Mouse (Mus musculus): ENCODE data around the gene Rtkn.
"Not testable (repeated sequence)": the region's sequence is repeated elsewhere in the genome, so short reads cannot be mapped to it uniquely, and the experiment has no call there.

Rtkn gene

DNA sequence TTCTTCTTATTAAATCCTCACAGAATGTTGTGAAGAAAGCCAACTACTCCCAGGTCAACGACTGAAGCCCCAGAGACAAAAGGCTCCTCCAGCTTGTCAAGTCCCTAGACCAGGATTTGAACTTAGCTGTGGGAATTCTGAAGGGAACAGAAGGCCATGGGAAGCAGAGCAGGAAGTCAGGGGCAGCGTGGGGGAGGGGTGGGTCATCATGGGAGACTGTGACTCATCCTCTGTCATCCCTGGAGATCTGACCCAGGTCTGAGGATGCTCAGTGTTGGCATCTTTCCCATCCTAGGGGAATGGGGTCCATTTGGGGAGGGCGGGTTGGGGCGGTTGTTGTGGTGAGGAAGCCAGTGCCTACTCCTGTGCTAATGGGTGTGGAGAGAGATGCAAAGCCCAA is 6.4 kb downstream of the Rtkn start:
- no peak for DNase-seq

DNA sequence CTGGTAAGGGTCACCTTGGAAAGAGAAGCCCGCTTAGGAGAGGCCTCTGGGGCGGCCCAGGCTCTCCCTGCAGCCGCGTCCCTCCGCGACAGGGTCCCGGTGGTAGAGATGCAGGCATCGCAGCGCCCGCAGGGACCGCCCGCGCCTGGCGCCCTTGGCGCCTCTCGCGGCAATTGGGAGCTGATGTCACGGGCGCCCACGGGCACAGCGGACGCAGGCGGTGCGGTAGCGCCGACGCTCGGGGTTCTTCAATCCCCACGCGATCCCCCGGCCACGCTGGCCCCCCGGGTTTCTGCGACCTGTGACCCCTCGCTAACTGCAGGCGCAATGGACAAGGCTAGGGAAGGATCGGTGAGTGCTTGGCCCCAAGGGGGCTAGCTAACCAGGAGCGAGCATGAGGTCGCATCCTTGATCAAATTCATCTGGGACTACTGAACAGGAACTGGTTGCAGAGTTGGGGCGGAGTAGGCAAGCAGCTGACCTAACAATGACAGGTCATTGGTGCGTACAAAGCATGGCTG is 7.0 kb downstream of the Rtkn start:
- no peak for DNase-seq

DNA sequence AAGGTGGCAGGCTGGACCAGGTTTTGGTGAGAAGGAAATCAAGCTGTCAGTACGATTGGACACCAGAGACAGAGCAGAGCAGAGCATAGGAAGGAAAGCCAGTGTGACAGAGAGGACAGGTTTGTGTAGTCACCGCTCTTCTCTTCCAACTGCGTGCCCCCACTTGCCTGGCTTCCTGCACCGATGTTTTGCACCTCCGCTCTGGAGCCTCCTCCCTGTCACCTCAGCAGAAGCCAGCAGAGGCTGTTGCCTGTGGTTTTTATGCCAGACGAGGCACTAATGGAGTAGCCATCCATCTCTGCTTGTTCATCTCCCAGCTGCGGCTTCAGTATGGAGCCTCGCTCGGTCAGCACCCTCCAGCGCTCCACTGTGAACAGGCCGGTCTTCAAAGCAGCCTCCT is 7.6 kb downstream of the Rtkn start:
- no peak for DNase-seq

DNA sequence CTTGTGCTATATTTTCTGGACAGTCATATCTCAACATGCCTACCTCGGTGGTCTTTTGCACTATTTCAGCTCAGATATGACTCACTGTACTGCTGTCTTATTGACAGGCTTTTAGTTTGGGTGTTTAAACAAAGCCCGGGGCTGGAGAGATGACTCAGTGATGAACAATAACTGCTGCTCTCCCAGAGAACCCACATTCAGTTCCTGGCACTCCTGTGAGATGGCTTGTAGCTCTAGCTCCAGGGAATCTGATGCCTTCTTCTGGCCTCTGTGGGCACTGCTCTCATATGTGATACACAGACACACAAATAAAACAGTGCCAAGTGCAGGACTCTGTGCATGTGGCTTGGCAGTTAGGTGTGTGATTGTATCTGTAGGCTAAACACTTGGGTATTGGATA is 9.9 kb downstream of the Rtkn start:
- no peak for DNase-seq

DNA sequence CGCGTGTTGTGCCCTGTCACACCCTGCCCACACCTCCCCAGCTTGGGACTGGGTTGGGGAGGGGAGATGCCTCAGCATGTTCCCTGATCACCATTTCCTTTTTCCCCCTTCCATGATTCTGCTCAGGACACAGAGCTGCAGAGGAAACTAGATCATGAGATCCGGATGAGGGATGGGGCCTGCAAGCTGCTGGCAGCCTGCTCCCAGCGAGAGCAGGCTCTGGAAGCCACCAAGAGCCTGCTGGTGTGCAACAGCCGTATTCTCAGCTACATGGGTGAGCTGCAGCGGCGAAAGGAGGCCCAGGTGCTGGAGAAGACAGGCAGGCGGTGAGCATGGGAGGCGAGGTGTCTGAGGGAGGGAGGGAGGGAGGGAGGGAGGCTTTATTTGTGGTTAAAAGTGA is 10.5 kb downstream of the Rtkn start:
- DNase-seq: no peak

DNA sequence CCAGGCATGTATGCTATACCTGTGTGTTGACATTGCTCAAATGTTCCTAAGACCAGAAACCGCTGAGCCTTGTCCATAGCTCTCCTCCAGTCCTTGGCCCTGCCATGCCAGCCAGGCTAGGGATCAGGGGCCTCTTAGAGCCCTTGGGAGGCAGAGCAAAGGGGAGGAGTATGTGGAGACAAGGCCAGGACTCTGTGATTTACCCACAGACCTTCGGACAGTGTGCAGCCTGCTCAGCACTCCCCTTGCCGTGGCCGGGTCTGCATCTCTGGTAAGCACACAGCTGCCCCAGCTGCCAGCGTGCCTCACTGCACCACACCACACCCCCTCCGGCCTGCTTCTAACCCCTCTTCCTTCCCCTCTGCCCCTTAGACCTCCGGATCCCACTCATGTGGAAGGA is 12.0 kb downstream of the Rtkn start:
- no peak for DNase-seq

DNA sequence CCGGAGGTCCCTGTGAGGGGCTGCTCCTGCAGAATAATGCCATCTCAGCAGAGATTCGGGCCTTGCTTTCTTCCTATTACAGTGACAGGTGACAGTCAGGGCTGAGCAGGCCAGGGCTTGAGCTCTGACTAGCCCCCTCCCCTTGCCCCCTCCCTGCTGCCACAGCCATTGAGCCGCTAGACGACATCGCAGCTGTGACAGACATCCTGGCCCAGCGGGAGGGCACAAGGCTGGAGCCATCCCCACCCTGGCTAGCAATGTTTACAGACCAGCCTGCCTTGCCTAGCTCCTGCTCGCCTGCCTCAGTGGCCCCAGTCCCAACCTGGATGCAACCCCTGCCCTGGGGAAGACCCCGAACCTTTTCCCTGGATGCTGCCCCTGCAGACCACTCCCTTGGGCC is 16.5 kb downstream of the Rtkn start:
- no peak for DNase-seq

DNA sequence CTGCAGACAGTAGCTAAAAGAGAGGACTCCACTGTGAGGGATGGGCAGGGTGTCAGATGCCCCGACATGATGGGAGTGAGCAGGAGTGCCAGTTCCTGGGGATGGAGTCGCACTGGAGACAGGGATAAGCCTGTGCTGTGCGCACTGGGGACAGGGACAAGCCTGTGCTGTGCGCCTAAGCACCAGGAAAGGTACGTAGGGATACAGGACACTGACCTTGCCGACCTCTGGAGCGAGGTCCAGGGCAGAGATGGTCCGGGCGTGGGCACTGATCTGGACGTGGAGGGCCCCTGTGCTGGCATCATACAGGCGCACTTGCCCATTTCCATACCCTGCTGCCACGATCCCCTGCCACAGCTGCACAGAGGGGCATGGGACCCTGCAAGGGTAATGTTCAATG is 17.8 kb downstream of the Rtkn start:
- DNase-seq: no peak

DNA sequence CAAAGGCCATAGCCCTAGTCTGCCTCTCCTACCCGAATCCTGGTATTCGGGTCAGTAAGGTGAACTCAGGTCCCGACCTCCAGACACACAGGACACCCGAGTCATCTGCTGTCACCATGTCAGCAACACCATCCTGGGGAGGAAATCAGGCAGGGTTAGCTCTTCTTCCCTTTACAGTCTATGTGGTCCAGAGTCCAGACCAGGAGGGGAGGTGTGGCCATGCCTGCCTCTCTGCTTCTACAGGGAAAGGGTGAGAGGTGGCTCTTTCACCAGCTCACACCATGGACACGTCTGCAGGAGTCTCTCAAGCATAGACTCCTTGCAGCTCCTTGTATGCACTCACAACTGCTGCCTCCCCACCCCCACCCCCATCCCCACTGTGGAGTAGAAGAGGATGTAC is 18.2 kb downstream of the Rtkn start:
- no peak for DNase-seq

DNA sequence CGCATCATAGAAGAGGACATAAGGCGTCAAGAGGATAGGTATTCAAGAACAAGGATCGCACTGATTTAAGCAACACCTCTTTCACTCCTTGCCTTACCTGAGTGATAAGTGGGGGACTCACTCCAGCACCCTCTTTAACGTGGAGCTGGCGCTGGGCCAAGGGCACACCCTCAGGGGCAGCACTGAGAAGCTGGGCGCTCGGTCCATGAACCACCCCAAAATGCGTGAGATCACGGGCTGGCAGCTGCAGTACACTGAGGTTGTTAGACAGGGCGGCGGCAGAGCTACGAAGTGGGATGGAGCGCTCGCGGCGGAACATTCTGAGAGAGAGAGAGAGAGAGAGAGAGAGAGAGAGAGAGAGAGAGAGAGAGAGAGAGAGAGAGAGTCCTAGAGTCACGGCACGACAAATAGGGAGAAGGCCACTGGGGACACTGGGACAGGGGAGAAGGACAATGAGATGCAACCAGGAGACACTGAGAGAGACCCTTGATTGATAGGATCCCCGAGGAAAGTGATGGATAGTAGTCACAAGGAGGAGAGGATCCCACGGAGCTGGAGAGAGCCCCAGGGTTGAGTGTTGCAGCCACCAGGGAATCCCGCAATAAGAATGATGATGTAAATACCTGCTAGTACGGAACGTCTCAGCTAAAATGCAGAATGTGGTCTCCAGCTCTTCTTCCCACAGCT is 20.4 kb downstream of the Rtkn start:
- no peak for DNase-seq

DNA sequence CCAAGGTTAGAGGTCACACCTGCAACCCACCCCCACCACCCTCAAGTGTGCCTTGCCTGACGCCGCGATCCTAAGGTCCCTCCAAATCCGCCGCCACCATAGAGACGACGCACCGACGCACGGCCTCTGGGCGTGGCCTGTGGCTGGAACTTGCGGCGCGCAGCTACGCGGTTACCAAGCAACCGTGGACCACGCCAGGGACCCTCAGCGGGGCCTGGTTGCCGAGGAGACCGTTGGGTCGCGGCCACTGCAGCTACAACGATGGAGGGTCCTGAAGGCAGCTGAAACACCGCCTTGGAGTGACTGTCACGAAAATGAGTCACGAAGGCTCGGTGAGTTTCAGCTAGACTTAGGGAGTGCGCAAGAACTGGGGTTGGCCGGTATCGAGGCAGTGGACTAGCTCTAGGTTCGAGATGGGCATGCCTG is 21.0 kb downstream of the Rtkn start, which contains the start of the genes Wdr54 and 1700003E16Rik:
Wdr54 (minus strand) TSS at position 139 of the 426 bp plus-strand sequence.
1700003E16Rik (plus strand) TSS at position 146 of the 426 bp plus-strand sequence.
- no peak for DNase-seq

DNA sequence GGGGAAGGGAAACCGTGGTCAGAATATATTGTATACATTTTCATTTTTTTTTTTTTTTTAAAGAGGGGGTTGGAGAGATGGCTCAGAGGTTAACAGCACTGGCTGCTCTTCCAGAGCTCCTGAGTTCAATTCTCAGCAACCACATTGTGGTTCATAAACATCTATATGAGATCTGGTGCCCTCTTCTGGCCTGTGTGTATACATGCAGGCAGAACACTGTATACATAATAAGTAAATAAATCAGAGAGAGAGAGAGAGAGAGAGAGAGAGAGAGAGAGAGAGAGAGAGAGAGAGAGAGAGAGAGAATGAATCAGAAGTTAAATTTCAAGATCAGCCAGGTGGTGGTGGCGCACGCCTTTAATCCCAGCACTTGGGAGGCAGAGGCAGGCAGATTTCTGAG is 24.2 kb downstream of the Rtkn start:
- DNase-seq: not testable (repeated sequence)

DNA sequence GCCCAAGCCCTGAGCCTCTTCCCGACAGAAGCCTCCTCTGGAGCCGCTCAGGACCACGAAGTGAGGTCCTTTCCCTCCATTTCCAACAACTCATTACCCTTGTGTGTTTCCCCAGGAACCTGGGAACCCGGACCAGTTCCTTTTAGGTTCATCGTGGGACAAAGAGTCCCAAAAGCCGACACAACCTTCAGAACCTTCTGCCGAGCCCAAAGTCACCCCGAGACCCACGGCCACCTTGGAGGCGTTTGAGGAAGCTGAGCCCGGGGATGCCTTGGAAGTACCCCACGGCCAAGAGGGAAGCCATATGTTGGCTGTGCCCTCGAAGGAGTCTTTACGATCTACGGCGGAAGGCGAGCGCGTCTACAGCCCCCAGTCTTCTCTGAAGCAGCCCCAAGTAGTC is 26.2 kb downstream of the Rtkn start:
- DNase-seq: no peak

DNA sequence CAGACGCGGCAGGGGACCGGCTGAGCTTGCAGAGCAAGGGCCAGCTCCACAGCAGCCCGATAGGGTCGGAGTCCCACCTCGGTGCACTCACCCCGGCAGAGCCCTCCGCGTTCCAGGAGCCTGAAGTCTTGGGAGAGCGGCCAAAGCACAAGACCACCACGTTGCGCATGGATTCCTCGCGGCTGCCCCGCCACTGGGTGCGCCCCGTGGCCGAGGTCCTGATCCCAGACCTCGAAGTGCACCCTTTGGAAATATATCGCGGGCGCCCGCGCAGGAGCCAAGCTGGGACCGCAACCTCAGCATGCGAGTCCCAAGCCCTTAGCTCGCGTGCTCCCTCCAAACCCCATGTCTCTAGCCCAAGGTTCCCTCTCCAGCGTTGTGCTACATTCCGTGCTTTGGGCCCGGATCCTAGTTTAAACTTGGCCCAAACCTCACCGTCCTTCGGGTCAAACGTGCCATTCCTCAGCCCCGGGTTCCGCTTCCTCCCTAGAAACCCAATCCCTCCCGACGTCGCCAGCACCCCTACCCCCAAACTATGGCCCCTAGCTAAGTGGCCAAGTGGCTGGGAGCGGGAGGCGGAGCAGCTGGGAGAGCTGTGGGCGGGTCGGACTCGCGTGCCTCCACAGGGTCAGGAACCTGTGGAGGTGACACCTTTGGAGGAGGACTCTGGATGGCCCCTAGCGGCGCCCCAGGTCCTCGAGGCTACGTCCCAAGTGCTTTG is 26.8 kb downstream of the Rtkn start:
- peak; percentile 78 for DNase-seq

DNA sequence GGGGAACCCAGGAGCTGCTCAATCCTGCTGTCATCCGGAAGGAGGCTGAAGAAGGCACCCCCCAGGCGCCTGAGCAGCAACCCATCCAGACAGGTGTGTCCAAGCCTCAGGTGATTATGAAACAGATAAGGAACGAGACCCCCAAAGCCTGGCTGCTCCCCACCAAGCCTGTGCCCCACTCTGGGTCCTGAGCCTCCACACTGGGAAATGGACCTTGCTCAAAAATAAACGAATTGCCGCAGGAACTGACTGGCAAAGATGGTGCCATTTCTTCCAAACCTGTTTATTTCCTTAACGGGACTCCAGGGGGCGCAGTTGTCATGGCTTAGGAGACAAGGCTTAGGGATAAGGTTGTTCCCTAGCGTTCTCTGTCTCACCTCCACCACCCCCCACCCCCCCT is 27.4 kb downstream of the Rtkn start:
- DNase-seq: peak; percentile 56

DNA sequence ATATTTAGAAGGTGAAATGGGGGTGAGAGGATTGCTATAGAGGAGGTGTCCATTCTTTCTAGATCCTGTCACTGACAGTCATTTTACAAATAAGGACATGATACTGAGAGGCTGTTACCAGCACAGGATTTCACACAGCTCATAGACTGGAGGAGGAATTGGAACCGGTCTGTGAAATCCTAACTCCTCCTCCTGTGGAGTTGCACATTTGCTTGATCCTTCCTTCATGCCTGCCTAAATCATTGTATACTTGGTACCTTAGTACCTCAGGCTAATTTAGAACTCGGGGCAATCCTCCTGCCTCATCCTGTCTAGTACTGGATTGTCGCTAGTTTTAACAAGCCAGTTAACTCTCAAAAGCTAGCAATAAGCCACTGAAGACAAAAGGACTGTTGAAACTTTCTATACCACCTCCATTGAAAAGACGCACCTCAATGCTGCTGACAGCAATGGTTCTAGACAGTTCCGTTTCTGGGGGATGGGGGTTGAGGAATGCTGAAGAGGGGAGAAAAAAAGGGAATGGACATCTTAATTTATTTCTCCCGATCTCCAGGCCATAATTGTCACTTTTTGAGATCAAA is 29.9 kb downstream of the Rtkn start:
- DNase-seq: no peak

DNA sequence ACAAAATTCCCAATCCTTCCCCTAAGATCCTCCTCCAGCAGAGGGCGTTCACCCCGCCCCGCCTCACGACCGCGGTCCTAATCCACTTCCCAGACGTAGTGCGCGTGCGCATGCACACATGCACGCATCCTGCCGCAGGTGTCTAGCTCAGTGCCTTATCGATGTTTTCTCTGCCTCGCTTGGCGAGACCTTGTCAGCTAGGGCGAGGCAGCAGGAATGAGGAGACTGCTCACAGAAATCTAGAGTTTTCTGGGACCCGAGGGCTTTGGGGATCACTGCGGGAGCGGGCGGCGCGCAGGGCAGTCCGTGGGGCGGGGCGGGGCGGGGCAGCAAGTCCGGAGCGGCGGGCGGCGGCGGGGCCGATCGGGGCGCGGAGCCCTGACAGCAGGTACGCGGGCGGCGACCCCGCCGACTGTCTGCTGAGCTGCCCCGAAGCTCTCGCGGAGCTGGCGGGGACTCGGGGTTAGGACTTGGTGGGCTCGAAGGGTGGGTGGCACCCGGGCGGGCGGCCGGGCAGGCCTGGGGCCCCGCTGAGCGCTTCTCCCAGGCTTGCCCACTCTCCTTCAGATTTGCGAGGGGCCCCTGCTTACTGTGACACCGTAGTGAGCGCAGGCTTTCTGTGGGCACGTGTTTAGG is 30.5 kb downstream of the Rtkn start, which contains the start of gene Dctn1:
Dctn1 (plus strand) TSS at position 314 of the 636 bp plus-strand sequence.
- peak; percentile 92 for DNase-seq

DNA sequence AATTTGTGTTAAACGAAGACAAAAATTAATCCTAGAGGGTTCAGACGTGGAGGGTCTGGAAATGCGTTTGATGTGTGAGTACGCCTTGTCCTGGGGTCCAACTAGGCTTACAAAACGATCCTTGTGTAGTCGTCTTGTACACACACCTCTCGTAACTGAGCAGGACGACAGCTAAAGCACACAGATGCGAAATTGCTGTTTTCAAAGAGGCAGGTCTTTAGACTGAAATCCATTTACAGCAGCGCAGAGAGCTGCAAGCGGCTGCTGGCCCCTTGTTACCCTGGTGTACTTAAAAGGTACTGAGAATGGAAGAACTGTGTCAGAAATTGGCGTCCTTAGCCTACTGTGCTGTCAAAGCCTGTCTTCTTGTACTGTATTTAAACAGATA is 31.0 kb downstream of the Rtkn start:
- no peak for DNase-seq

DNA sequence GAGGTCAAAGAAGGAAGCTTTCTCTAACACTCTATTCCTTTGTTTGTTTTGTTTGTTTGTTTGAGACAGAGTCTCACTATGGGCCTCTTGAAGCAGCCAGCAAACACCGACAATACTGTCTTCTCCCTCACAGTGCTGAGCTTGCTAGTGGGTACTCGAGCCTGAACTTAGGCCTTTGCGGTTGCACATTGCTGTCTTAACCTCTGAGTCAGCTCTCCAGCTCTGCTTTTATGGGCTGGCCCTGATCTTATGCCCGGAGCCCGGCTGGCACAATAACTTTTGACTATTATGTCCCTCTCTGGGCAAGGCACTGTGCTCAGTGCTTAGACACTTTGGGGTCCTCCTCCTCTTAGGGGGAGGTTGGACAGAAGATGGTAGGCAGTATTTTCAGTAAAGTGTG is 34.6 kb downstream of the Rtkn start:
- peak; percentile 54 for DNase-seq

DNA sequence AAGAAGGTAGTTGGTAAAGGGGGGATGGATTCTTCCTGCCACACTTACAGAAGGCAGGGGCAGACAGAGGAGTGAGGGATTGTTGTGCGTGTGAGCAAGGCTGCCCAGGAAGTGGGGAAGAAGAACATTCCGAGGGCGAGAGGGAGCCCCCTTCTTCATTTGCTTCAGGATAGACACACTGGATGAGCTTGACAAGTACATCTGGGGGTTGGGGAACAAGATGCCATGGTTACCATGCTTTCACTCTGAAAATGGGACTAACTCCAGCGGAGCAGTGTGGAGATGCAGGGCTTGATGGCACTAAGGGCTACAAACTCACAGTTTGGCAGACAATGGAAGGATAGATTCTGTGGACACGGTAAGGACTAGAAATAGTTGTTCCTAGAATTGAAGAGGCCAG is 35.8 kb downstream of the Rtkn start:
- no peak for DNase-seq

DNA sequence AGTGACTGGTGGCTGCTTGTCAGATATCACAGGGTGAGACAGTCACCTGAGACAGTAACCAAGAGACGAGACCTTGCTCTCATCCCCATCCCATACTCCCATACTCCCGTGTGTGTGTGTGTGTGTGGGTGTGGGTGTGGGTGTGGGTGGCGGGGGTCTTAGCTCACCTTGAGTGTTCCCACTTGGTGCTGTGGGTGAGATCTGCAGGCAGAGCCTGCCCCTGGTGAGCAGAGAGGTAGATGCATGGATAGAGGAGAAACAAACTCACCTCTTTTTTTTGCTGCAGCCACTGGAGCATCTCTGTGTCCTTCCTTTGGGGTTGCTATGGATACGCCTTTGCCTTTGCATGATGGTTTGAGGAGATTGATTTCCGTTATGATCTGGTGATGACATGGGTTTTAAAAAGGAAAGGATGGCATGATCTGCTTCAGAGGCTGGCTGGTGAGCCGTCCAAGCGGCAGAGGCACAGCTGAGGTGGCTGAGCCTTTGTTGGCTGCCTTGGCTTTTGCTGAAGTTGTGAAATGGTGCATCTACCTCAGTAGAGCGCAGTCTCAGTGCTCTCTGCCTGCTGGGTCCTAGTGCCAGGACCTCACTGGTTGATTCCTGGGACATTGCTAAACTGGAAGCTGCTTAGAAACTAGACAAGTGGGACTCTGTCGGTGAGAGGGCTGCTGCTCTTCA is 37.1 kb downstream of the Rtkn start:
- DNase-seq: no peak

DNA sequence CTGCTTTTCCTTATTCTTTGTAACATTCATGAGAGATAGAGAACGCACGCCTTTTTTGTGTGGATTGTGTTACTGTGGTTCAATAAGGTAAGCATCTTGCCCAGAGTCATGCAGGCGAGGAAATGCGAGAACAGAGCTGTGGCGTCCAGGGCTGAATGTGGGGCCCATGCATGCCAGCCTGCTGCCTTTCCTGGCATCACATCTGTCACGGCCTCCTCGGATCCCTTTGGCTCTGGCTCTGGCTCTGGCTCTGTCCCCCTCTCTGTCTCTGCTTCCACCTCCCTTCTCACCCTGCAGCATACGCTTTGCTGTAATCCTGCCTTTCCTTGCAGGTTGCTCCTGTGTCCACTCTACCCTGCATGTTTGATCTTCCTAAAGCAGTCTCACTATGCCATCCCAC is 40.7 kb downstream of the Rtkn start:
- no peak for DNase-seq
